Mouse (Mus musculus) liver, embryonic 15.5 days (tissue): ENCODE measurements around the gene Olfm1. TPM values are rescaled to one million over a fixed set of nuclear protein-coding genes. Genes with fewer than 3 reads are reported as not detected.

Experiments
- ATAC-seq: fragments of 200-750 bp; cut with Nextera tagmentation; 2 replicates; pipeline ENCODE4 v1.8.0; 2017; ENCODE audit warnings: moderate number of reproducible peaks, mild to moderate bottlenecking, moderate library complexity; ENCODE audit not compliant: insufficient read depth
- H3K27ac ChIP-seq: fragments of 300-500 bp; sonication (generic); replicated peaks from 2 replicates; pipeline ENCODE4 v1.5.1; 2015; ENCODE audit warnings: mild to moderate bottlenecking, inconsistent platforms
- H3K27me3 ChIP-seq: fragments of 300-500 bp; sonication (generic); 2 replicates; pipeline ENCODE4 v1.6.1; 2015; ENCODE audit warnings: mild to moderate bottlenecking, inconsistent platforms
- H3K36me3 ChIP-seq: fragments of 300-500 bp; sonication (generic); replicated peaks from 2 replicates; pipeline ENCODE4 v1.6.1; 2015; ENCODE audit warnings: moderate library complexity, mild to moderate bottlenecking, inconsistent platforms
- H3K4me1 ChIP-seq: fragments of 300-500 bp; sonication (generic); replicated peaks from 2 replicates; pipeline ENCODE4 v1.6.1; 2015; ENCODE audit warnings: inconsistent platforms
- H3K4me2 ChIP-seq: fragments of 300-500 bp; sonication (generic); 2 replicates; pipeline ENCODE4 v1.6.1; 2015; ENCODE audit warnings: moderate library complexity, mild to moderate bottlenecking, inconsistent platforms
- H3K4me3 ChIP-seq: fragments of 300-500 bp; sonication (generic); replicated peaks from 2 replicates; pipeline ENCODE4 v1.5.1; 2015; ENCODE audit warnings: mild to moderate bottlenecking, inconsistent platforms
- H3K9ac ChIP-seq: fragments of 300-500 bp; sonication (generic); 2 replicates; pipeline ENCODE4 v1.6.1; 2015; ENCODE audit warnings: moderate library complexity, mild to moderate bottlenecking, inconsistent platforms
- H3K9me3 ChIP-seq: fragments of 300-500 bp; sonication (generic); replicated peaks from 2 replicates; pipeline ENCODE4 v1.6.1; 2016; ENCODE audit warnings: inconsistent platforms
- WGBS: fragments of 180-500 bp; shearing (Covaris S2); methylation state at CpG from one replicate; pipeline ENCODE4 v1.1.7; 2015; ENCODE audit warnings: mixed read lengths; ENCODE audit not compliant: insufficient replicate concordance; 5-methylcytosine and 5-hydroxymethylcytosine counted together
- polyA plus RNA-seq: library from polyadenylated mRNA; unstranded; fragments of >200 nt; fragmentation: Nextera tagmentation; extraction: Ambion mirVana; gene quantifications from 2 replicates; pipeline ENCODE4 v1.2.1, GENCODE M21; 2015

The Olfm1 gene
- 1.4 and 1.8 TPM in 2 replicates for polyA plus RNA-seq

DNA sequence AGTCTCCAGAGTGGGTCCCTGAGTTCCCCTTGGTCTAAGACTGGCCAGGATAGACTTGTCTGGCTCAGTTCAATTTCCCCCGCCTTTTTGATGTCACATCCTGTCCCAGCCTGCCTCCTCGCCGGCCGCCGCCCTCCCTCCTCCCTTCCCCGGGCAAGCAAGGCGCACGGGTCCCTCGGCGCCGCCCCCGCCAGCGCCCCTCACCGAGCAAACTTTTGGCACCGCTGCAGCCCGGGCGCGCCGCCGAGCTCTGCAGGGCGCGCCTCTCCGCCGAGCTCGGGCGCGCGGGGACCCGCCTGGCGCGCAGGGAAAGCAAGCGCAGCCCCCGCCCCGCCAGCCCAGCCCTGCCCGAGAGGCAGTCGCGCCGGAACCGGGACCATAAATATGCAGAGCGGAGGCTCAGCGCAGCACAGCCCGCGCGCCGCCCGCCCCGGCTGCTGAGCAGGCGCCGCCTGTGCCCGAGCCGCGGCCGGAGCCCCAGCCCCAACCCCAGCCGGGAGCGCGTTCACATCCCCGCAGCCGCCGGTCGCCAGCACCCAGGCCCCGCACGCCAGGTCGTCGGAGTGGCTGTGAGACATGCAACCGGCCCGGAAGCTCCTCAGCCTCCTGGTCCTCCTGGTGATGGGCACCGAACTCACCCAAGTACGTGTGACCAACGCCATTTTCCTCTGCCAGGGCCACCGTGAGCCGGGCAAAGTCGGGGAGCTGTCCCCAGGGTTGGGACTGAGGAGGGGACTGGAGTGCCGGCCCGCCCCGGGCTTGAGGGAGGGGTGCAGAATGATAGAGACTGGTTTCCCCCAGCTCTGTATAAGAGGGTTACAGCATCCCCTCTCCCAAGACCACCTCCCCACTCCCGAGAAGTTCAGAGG lies at the start of gene Olfm1:
Olfm1 (plus strand) TSS at position 172 of the 869 bp plus-strand sequence.
- WGBS: 2% methylated on average over 75 of the region's 76 CpGs
- H3K9me3 ChIP-seq: no peaks in the 10 kb centered on the region
- H3K36me3 ChIP-seq: no peaks in the 10 kb centered on the region
- no peak within 1 kb of the TSS for H3K9ac ChIP-seq
- peak within 1 kb of the TSS; percentile 44 for H3K4me3 ChIP-seq
- peaks cover 84% of the 10 kb centered on the region for H3K27me3 ChIP-seq
- ATAC-seq: no peak
- H3K4me1 ChIP-seq: peaks cover 14% of the 10 kb centered on the region
- no peak within 1 kb of the TSS for H3K27ac ChIP-seq
- H3K4me2 ChIP-seq: peak within 1 kb of the TSS; percentile 53

- H3K36me3 ChIP-seq: no peaks in the 10 kb centered on the region
- 71% methylated on average over 13 of the region's 13 CpGs for WGBS
- peaks cover 61% of the 10 kb centered on the region for H3K4me1 ChIP-seq
- H3K27ac ChIP-seq: no peak overlapping the region
- H3K4me2 ChIP-seq: no peak overlapping the region
- no peak overlapping the region for H3K9ac ChIP-seq
- ATAC-seq: no peak
- H3K4me3 ChIP-seq: no peak overlapping the region
- H3K9me3 ChIP-seq: no peaks in the 10 kb centered on the region
- H3K27me3 ChIP-seq: peaks cover 22% of the 10 kb centered on the region
Observed at GRCm38 (mm10) chr2:28143417-28144045, 49.3 kb upstream of the Olfm1 start.

DNA sequence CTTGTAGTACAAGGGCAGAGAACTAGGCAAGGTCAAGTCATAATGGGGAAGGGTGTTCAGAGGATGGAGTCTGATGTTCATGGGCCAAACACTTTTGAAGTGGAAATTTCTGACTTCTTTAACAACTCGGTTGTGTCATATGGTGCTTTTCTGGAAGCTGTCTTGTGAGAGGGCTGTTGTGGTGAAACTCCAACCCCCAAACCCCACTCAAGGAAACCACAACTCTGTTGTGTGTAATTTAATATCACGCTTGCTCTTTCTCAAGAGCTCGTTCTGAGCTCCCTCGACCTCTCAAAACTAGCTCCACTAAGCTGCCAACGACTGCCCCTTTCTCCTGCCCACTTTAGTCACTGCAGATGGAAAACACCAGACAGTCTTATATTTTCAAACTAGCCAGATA lies 47.1 kb upstream of the Olfm1 start:
- Histone ChIP-seq H3K36me3 (no peaks in the 10 kb centered on the region), H3K9me3 (no peaks in the 10 kb centered on the region), H3K4me3 (no peak overlapping the region), H3K9ac (no peak overlapping the region), H3K4me1 (peaks cover 58% of the 10 kb centered on the region), H3K4me2 (no peak overlapping the region), H3K27ac (no peak overlapping the region), H3K27me3 (peaks cover 33% of the 10 kb centered on the region)
- 47% methylated on average over 5 of the region's 5 CpGs for WGBS
- ATAC-seq: no peak

DNA sequence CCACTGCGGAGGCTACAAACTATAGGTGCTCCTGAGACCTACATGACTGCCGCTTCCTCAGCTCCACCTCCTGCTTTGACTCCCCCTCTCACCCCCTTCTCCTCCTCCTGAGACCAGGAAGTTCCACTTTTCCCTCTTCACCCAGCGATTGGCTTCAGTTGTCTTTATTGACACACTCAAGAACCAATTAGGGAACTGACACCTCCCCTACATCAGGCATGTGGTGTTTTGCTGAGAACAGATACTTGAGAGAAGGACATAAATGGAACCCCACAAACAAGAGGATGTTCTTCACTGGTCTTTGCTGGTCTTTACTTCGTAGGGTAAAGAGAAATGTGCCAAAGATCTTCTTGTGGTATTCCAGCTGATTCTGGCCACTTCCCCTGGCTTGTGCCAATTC lies 46.6 kb upstream of the Olfm1 start:
- no peak for ATAC-seq
- no peak overlapping the region for H3K4me3 ChIP-seq
- H3K9ac ChIP-seq: no peak overlapping the region
- no peaks in the 10 kb centered on the region for H3K9me3 ChIP-seq
- no peak overlapping the region for H3K4me2 ChIP-seq
- H3K4me1 ChIP-seq: peaks cover 54% of the 10 kb centered on the region
- no peak overlapping the region for H3K27ac ChIP-seq
- 51% methylated on average over 4 of the region's 4 CpGs for WGBS
- H3K36me3 ChIP-seq: no peaks in the 10 kb centered on the region
- H3K27me3 ChIP-seq: peaks cover 33% of the 10 kb centered on the region

DNA sequence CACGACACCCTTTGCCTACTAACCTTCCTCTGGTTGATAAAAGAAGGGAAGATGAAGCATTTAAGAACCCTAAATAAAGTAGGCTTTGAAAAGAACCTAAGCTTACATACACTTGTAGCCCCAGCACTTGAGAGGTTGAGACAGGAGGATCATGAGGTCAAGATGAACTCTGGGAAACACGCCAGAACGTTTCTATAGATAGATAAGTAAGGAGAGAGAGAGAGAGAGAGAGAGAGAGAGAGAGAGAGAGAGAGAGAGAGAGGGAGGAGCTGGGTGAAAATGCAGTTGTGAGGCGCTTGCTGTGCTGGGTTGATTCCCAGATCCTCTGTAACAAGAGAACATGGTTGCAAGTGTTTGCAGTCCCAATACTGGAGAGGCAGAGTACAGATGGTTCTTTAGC lies 46.1 kb upstream of the Olfm1 start:
- Histone ChIP-seq H3K9ac (no peak overlapping the region), H3K27ac (no peak overlapping the region), H3K27me3 (peaks cover 33% of the 10 kb centered on the region), H3K4me3 (no peak overlapping the region), H3K4me2 (no peak overlapping the region), H3K9me3 (no peaks in the 10 kb centered on the region), H3K36me3 (no peaks in the 10 kb centered on the region), H3K4me1 (peaks cover 48% of the 10 kb centered on the region)
- WGBS: 37% methylated on average over 4 of the region's 4 CpGs
- no peak for ATAC-seq

GRCm38 (mm10) chr2:28147248-28147794 lies 45.5 kb upstream of the Olfm1 start:
- H3K36me3 ChIP-seq: no peaks in the 10 kb centered on the region
- H3K4me1 ChIP-seq: peaks cover 42% of the 10 kb centered on the region
- H3K27me3 ChIP-seq: peaks cover 33% of the 10 kb centered on the region
- 36% methylated on average over 5 of the region's 5 CpGs for WGBS
- no peak overlapping the region for H3K9ac ChIP-seq
- no peaks in the 10 kb centered on the region for H3K9me3 ChIP-seq
- no peak for ATAC-seq
- H3K4me2 ChIP-seq: no peak overlapping the region
- no peak overlapping the region for H3K27ac ChIP-seq
- no peak overlapping the region for H3K4me3 ChIP-seq

DNA sequence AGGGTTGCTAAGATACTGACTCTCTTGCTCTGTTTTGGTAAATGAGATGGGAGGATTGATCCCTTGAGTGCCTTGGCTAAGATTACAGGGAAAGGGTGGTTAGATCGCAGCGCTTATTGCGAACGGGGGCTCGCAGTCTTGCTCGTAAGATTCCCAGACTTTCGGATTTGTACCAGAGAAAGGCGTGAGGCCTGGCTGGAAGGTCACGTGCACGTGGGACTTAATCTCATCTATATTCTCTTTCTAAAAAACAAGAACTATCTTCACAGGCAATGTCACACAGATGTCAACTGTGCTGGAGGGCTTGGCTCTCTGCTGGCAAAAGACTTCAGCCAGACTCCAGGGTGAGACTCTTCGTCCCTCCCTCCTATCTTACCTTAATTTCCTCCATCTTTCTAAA lies 43.1 kb upstream of the Olfm1 start:
- no peak overlapping the region for H3K27ac ChIP-seq
- no peak overlapping the region for H3K9ac ChIP-seq
- WGBS: 76% methylated on average over 11 of the region's 11 CpGs
- H3K4me3 ChIP-seq: no peak overlapping the region
- ATAC-seq: no peak
- no peak overlapping the region for H3K4me2 ChIP-seq
- no peaks in the 10 kb centered on the region for H3K9me3 ChIP-seq
- H3K36me3 ChIP-seq: no peaks in the 10 kb centered on the region
- H3K27me3 ChIP-seq: peaks cover 23% of the 10 kb centered on the region
- H3K4me1 ChIP-seq: peaks cover 25% of the 10 kb centered on the region

DNA sequence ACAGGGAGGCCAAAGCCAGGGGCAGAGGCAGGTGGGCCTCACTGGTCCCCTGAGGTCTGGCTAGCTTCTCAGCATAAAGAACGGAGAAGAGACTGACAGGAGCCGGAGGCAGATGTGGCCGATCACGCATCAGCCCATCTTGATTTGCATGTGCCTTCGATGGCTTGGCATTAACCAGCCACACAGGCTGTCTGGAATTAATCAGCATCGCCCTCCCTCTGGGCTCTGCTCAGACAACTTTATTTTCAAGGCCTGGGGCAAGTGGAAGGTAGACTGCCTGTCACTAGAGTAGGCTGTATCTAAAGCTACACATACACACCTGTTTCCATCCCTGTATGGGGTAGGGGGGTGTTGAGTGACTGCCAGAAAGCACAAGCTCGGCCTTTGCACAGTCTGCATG lies 32.2 kb upstream of the Olfm1 start:
- H3K36me3 ChIP-seq: no peaks in the 10 kb centered on the region
- no peak overlapping the region for H3K9ac ChIP-seq
- peaks cover 56% of the 10 kb centered on the region for H3K27me3 ChIP-seq
- no peaks in the 10 kb centered on the region for H3K9me3 ChIP-seq
- no peak overlapping the region for H3K27ac ChIP-seq
- no peak overlapping the region for H3K4me3 ChIP-seq
- no peak for ATAC-seq
- H3K4me1 ChIP-seq: peaks cover 13% of the 10 kb centered on the region
- WGBS: 69% methylated on average over 7 of the region's 7 CpGs
- no peak overlapping the region for H3K4me2 ChIP-seq

GRCm38 (mm10) chr2:28165570-28165969 lies 27.2 kb upstream of the Olfm1 start:
- no peak for ATAC-seq
- no peak overlapping the region for H3K4me2 ChIP-seq
- 65% methylated on average over 8 of the region's 8 CpGs for WGBS
- no peak overlapping the region for H3K27ac ChIP-seq
- no peak overlapping the region for H3K9ac ChIP-seq
- peaks cover 65% of the 10 kb centered on the region for H3K27me3 ChIP-seq
- H3K9me3 ChIP-seq: no peaks in the 10 kb centered on the region
- no peak overlapping the region for H3K4me3 ChIP-seq
- H3K36me3 ChIP-seq: no peaks in the 10 kb centered on the region
- peaks cover 13% of the 10 kb centered on the region for H3K4me1 ChIP-seq

- 64% methylated on average over 12 of the region's 12 CpGs for WGBS
- Histone ChIP-seq H3K36me3 (no peaks in the 10 kb centered on the region), H3K9me3 (no peaks in the 10 kb centered on the region), H3K4me2 (no peak overlapping the region), H3K4me1 (no peaks in the 10 kb centered on the region; the same call in 1 of the 2 replicates), H3K27ac (no peak overlapping the region), H3K27me3 (peaks cover 91% of the 10 kb centered on the region), H3K4me3 (no peak overlapping the region), H3K9ac (no peak overlapping the region)
- ATAC-seq: no peak
Observed at GRCm38 (mm10) chr2:28169336-28169735, 23.5 kb upstream of the Olfm1 start.

DNA sequence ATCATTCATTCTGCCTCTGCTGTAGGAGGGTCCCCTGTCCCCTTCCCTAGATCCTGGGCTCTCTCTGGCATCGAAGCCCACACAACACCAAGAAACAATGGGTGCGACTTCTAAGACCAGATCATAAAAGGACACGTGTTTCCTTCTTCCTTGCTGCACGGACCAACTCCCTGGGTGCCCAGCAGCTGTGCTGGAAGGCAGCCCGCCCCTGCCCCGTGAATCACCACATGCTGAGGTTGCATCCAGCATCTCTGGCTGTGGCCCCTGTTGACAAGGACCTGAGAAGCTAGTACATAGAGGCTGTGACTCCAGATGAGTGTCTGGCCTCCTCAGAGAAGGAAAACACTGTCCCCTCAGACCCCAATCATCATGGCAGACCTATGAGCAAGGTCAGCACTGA lies 20.8 kb upstream of the Olfm1 start:
- no peak overlapping the region for H3K27ac ChIP-seq
- no peak overlapping the region for H3K9ac ChIP-seq
- ATAC-seq: no peak
- H3K4me2 ChIP-seq: no peak overlapping the region
- H3K4me3 ChIP-seq: no peak overlapping the region
- no peaks in the 10 kb centered on the region for H3K36me3 ChIP-seq
- H3K9me3 ChIP-seq: no peaks in the 10 kb centered on the region
- H3K27me3 ChIP-seq: peaks cover 70% of the 10 kb centered on the region
- no peaks in the 10 kb centered on the region; the same call in 1 of the 2 replicates for H3K4me1 ChIP-seq
- WGBS: 61% methylated on average over 6 of the region's 6 CpGs
